Mouse (Mus musculus): ENCODE results near the gene Hnf4a. TPM values are rescaled to one million over a fixed set of nuclear protein-coding genes. Genes with fewer than 3 reads are reported as not detected.

Hnf4a gene
- total and polyA plus RNA-seq, 3 experiments, result 0.39 to 1.1 TPM; not detected in 1

DNA sequence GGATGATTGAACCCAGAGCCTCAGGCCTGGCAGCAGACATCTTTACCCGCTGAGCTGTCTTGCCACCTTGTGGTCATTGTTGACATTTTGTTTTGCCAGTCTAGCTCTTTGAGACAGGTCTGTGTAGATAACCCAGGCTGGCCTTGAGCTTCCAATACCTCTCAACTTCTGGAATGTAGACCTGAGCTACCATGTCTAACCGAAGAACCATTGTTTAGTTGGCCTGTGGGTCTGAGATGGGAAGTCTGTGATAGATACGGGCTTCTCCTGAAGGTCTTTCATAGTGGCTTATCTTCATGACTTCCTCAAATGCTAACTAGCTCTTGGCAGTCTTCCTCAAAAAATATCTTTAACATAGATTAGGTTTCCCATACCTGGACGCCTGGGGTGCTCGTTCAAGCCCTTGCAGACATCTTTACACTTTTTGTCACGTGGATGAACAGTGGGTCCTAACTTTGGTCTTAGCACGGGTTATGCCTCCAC lies 19.2 kb downstream of the Hnf4a start (continued):
- TF ChIP-seq ZC3H11A (IDR thresholded peaks at IDR 0.05; ENCODE audit: low read depth, low read length) (peak; percentile 29; the same call in 1 of the 2 replicates), MXI1 (IDR thresholded peaks at IDR 0.05; ENCODE audit: low read depth, low read length) (peak; percentile 23; the same call in 1 of the 2 replicates), POLR2AphosphoS5 (IDR thresholded peaks at IDR 0.05; ENCODE audit: borderline replicate concordance, low read depth, low read length) (no peak), CHD1 (IDR thresholded peaks at IDR 0.05; ENCODE audit: low read depth, low read length) (no peak), BHLHE40 (IDR thresholded peaks at IDR 0.05; ENCODE audit: borderline replicate concordance, low read depth, low read length) (peak; percentile 62; the same call in 1 of the 2 replicates), GATA1 (IDR thresholded peaks at IDR 0.05; ENCODE audit: low read depth, low read length) (peak; percentile 96), TCF12 (IDR thresholded peaks at IDR 0.05; ENCODE audit: low read depth, low read length) (peak; percentile 89), TBP (IDR thresholded peaks at IDR 0.05; ENCODE audit: low read depth, low read length) (no peak), E2F4 (IDR thresholded peaks at IDR 0.05; ENCODE audit: borderline replicate concordance, low read depth, low read length) (no peak), CTCF (IDR thresholded peaks at IDR 0.05 in 2 of 3, conservative IDR thresholded peaks at IDR 0.05 in 1 of 3; ENCODE audit: control insufficient read depth in 1 of 3, insufficient read depth in 1 of 3, low read depth in 2 of 3, low read length in 3 of 3, poor library complexity in 1 of 3, severe bottlenecking in 1 of 3) (peak; percentile 5 to 24 (median 8); a peak in 2 of 6 replicates), RAD21 (IDR thresholded peaks at IDR 0.05; ENCODE audit: low read depth, low read length) (no peak)

DNA sequence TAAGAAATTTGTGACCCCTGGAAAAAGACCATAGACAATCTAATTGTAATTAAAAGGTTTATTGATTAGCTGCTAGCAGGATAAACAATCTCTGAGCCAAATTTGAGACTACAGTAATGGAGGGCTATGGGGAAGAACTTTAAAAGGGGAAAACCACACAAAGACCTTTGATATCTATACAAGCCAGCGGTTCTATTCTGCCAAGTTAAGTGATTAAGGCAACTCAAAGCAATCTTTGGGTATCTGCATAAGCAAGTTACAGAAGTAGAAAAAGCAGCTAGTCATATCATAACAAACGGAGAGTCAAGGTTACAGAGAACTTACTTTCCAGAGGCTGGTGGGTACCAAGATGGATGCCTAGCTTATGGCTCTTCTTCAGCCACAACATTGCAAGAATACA lies 20.9 kb downstream of the Hnf4a start:
- H3K27me3 ChIP-seq (ENCODE audit: control insufficient read depth in 1 of 2, insufficient read depth in 2 of 2, low read length in 2 of 2), result no peaks in the 10 kb centered on the region
- H3K9ac ChIP-seq (ENCODE audit: control insufficient read depth, low read depth, low read length, poor library complexity, severe bottlenecking), result no peak overlapping the region
- no peaks in the 10 kb centered on the region for H3K9me3 ChIP-seq (replicated peaks; ENCODE audit: insufficient read depth, low read length)
- no peak overlapping the region for H3K4me3 ChIP-seq (ENCODE audit: control insufficient read depth in 1 of 2, insufficient read depth in 1 of 2, low read depth in 2 of 2, low read length in 2 of 2)
- TF ChIP-seq EP300 (IDR thresholded peaks at IDR 0.05; ENCODE audit: low read depth in 1 of 2, low read length in 2 of 2), result peak; percentile 82 to 86
- TF ChIP-seq JUND (IDR thresholded peaks at IDR 0.05; ENCODE audit: low read depth, low read length), result no peak
- peak; percentile 70 for TF ChIP-seq ETS1 (IDR thresholded peaks at IDR 0.05; ENCODE audit: low read depth, low read length)
- TF ChIP-seq TCF12 (IDR thresholded peaks at IDR 0.05; ENCODE audit: low read depth, low read length), result peak; percentile 84
- peak; percentile 28; the same call in 1 of the 2 replicates for TF ChIP-seq ZNF384 (IDR thresholded peaks at IDR 0.05; ENCODE audit: low read depth, low read length)
- TF ChIP-seq BHLHE40 (IDR thresholded peaks at IDR 0.05; ENCODE audit: borderline replicate concordance, low read depth, low read length), result no peak
- 0 out of 2 replicates have a peak, but pooled peaks have one; percentile 45 for TF ChIP-seq MXI1 (IDR thresholded peaks at IDR 0.05; ENCODE audit: low read depth, low read length)
- peak; percentile 57 for TF ChIP-seq TAL1 (IDR thresholded peaks at IDR 0.05; ENCODE audit: low read length)
- TF ChIP-seq SIN3A (IDR thresholded peaks at IDR 0.05; ENCODE audit: low read length), result peak; percentile 61
- TF ChIP-seq RCOR1 (IDR thresholded peaks at IDR 0.05; ENCODE audit: low read depth, low read length), result peak; percentile 81
- no peak for TF ChIP-seq MAFK (IDR thresholded peaks at IDR 0.05; ENCODE audit: borderline replicate concordance, low read depth, low read length)
- TF ChIP-seq MEF2A (IDR thresholded peaks at IDR 0.05; ENCODE audit: extremely low read depth, insufficient replicate concordance, low read depth, low read length, poor library complexity, severe bottlenecking), result 0 out of 2 replicates have a peak, but pooled peaks have one; percentile 33
- peak; percentile 84 for TF ChIP-seq GATA1 (IDR thresholded peaks at IDR 0.05; ENCODE audit: low read depth, low read length)
- H3K4me1 ChIP-seq (ENCODE audit: control insufficient read depth in 1 of 2, insufficient read depth in 2 of 2, low read length in 2 of 2), result peaks cover 15 to 24% of the 10 kb centered on the region in 2 experiments
- peak; percentile 72 for DNase-seq (ENCODE audit: low read depth, low spot score)
- peaks cover 0 to 23% of the 10 kb centered on the region in 2 experiments; a peak in 2 of 4 replicates for H3K36me3 ChIP-seq (ENCODE audit: control insufficient read depth in 1 of 2, insufficient read depth in 2 of 2, low read length in 2 of 2)
- peak overlapping the region; percentile 45 for H3K27ac ChIP-seq (ENCODE audit: control insufficient read depth, low read depth, low read length)
- H3K79me2 ChIP-seq (ENCODE audit: control insufficient read depth, insufficient read depth, low read length, poor library complexity), result no peaks in the 10 kb centered on the region

Measured in MEL (cell line).